Mouse (Mus musculus) G1E-ER4 (cell line): ENCODE measurements around the gene Lmo1. TPM values are rescaled to one million over a fixed set of nuclear protein-coding genes. Genes with fewer than 3 reads are reported as not detected.

Source experiments
- GATA1 ChIP-seq: IDR thresholded peaks from one replicate; pipeline ENCODE4 v1.8.0; 2012; ENCODE audit warnings: low read length, inconsistent platforms
- polyA plus RNA-seq: library from polyadenylated mRNA; stranded (reverse); fragments of >175 nt; gene quantifications from 2 replicates; pipeline ENCODE4 v1.2.3, GENCODE M21; 2012

Gene Lmo1
- polyA plus RNA-seq: not detected in 2 replicates

- no peak for TF ChIP-seq GATA1
Observed at GRCm38 (mm10) chr7:109174949-109175669, at the start of gene Lmo1. Gene Lmo1 (minus strand): TSS chr7:109175207.

GRCm38 (mm10) chr7:109221716-109222110, 46.7 kb upstream of the Lmo1 start:
- no peak for TF ChIP-seq GATA1

- TF ChIP-seq GATA1: no peak
Observed at GRCm38 (mm10) chr7:109220766-109221715, 46.0 kb upstream of the Lmo1 start.

- TF ChIP-seq GATA1: no peak
Observed at GRCm38 (mm10) chr7:109220026-109220425, 45.0 kb upstream of the Lmo1 start.

- TF ChIP-seq GATA1: no peak
Observed at GRCm38 (mm10) chr7:109218977-109219271, 43.9 kb upstream of the Lmo1 start.

GRCm38 (mm10) chr7:109218130-109218976, 43.3 kb upstream of the Lmo1 start:
- no peak for TF ChIP-seq GATA1

GRCm38 (mm10) chr7:109209804-109210203, 34.8 kb upstream of the Lmo1 start:
- no peak for TF ChIP-seq GATA1

- no peak for TF ChIP-seq GATA1
Observed at GRCm38 (mm10) chr7:109207811-109208210, 32.8 kb upstream of the Lmo1 start.

- no peak for TF ChIP-seq GATA1
Observed at GRCm38 (mm10) chr7:109206358-109206757, 31.4 kb upstream of the Lmo1 start.

- TF ChIP-seq GATA1: no peak
Observed at GRCm38 (mm10) chr7:109203140-109203539, 28.1 kb upstream of the Lmo1 start.

- TF ChIP-seq GATA1: no peak
Observed at GRCm38 (mm10) chr7:109200559-109200958, 25.6 kb upstream of the Lmo1 start.

- TF ChIP-seq GATA1: no peak
Observed at GRCm38 (mm10) chr7:109197161-109197650, 22.2 kb upstream of the Lmo1 start.

- no peak for TF ChIP-seq GATA1
Observed at GRCm38 (mm10) chr7:109196399-109197082, 21.5 kb upstream of the Lmo1 start.

GRCm38 (mm10) chr7:109195982-109196381, 21.0 kb upstream of the Lmo1 start:
- no peak for TF ChIP-seq GATA1

GRCm38 (mm10) chr7:109194850-109195249, 19.8 kb upstream of the Lmo1 start:
- no peak for TF ChIP-seq GATA1
